Mouse (Mus musculus) cerebellum, postnatal 10 days (tissue): ENCODE results near the gene Sgms1.

Experiments
- DNase-seq, 2 experiments: peaks; one replicate each; pipeline ENCODE4 v3.0.0; 2021; ENCODE audit warnings: mixed read lengths in 2 of 2

Gene Sgms1

GRCm38 (mm10) chr19:32389001-32389871, at the start of gene Sgms1:
Sgms1 (minus strand) TSS chr19:32389714.
- DNase-seq: peak; percentile 97 to 98

DNA sequence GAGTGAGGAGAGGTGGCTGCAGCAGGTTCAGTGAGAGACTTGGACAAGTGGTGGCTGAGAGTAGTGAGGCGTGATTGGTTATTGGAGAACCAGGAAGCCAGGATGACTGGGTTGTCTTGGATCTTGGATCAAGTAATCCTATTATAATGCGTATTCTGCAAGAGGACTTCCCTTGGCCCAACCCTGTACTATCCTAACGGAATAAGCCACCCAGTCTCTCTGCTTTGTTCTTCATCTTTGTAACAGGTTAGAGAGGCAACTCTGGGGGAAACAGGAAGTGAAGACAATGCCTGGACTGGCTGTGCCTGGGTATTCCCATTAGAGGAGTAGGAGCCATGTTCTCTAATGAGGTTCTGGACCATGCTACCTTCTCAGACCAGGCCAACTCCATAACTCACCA, 36.3 kb upstream of the Sgms1 start:
- DNase-seq: no peak

DNA sequence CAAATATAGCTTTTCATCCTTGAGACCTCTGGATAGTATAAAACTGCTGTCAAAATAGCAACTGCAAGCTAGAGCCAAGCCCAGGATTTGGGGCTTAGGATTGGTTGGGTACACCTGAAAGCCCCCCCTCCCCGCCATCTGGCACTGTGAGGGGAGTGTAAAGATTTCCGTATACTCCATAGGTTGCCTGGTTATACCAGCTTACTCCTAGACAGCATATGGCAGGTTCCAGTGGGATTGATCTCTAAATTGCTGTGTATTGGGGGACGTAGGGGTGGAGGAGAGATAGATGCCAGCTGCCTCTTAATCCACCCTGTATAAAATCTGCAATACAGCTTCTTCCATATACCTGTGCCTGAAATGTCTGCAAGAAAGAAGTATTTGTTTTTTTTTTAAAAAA, 35.2 kb upstream of the Sgms1 start:
- no peak for DNase-seq

- DNase-seq: peak; percentile 16 to 20
Observed at GRCm38 (mm10) chr19:32419069-32419468, 29.6 kb upstream of the Sgms1 start.

DNA sequence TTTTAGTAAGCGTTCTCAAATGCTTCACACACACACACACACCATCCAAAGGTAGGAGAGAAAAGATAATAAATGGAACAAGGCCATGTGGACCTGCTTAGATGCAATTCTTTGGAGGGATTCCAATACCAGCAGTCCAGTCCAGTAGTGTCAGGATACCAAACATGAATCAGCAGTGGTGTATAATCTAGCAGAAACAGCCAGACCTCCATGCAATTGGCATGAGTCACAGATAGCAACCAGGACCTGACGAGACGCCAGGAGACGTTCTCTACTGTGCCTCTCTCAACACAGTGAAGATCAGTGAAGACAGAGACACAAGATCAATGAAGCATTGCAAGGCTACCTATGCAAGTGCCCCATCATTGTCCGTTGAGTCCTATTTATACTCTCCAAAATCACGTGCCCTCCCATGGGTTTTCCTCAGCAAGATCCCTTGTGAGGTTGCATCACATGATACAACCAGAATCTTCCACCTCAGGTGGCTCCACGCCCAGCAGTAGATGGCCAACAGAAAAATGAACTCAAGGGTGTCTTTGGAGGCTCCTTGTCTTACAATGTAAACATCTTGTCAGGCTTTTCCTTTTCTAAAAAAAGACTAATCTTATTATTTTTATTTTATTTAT, 27.3 kb upstream of the Sgms1 start:
- DNase-seq: peak; percentile 18 to 20

DNA sequence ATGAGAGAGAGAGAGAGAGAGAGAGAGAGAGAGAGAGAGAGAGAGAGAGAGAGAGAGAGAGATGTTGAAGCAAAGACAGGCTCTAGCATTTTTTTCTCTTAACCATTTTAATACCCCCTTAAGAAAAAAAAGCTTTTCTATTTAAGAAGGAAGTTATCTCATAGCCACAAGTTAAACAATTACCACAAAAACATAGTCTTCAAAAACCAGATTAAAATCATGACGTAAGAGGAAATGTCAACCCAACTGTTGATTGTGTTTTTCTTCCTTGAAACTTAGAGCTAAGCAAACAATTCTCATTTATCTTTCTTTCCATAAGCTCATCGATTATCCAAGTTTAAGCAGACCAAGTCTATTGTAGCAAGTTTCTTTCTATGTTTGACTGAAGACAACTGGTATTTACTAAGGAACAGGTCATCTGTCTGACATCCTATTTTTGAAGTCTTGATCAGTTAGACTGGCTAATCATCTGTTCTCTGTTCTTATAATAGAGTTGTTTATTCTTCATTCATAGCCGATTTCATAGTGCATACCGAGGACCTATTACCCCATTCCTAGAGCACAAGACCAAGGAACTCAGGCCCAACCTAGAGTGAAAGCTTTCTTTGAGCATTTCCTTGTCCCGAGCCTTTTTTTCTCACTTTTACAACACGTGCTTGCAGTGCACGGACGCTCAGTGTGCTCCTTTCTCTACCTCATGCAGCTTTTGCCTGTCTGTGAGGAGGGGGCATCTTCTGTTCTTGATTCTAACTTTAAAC, 20.3 kb upstream of the Sgms1 start:
- no peak for DNase-seq

GRCm38 (mm10) chr19:32406717-32407116, 17.2 kb upstream of the Sgms1 start:
- DNase-seq: no peak

DNA sequence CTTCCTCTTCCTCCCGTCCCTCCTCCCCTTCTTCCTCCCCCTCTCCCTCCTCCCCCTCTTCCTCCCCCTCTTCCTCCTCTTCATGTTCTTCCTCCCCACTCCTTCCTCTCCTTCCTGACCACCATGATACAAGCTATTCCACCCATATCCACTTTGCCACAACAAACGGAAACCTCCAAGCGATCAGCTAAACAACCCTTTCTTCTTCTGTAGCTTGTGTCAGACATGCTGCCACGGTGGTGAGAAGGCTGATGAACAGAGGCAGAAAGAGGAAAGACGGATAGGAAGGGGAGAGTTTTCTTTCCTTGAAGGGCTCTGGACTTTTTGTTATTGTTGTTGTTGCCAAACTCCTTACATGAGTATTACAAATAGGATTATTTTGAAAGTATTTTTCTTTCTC, 14.9 kb upstream of the Sgms1 start:
- no peak for DNase-seq

DNA sequence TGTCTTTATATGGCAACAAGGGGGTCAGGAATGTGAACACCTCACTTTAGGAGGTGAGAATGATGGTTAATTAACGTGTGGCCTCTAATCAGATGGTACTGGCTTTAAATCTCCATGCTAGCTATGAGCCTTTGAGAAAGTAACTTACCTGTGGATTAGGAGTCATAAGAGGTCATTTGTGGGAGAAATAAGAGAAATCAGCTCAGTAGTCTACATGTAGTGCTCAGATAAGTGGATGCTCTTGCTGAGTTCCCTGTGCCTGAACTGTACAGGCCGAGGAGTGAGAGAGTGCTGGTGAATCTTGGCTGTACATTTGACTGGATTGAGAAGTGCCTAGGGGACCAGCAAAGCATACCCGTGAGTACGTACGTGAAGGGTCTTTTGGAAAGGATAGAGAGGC, 14.3 kb upstream of the Sgms1 start:
- DNase-seq: no peak

- no peak for DNase-seq
Observed at GRCm38 (mm10) chr19:32398491-32398890, 9.0 kb upstream of the Sgms1 start.

DNA sequence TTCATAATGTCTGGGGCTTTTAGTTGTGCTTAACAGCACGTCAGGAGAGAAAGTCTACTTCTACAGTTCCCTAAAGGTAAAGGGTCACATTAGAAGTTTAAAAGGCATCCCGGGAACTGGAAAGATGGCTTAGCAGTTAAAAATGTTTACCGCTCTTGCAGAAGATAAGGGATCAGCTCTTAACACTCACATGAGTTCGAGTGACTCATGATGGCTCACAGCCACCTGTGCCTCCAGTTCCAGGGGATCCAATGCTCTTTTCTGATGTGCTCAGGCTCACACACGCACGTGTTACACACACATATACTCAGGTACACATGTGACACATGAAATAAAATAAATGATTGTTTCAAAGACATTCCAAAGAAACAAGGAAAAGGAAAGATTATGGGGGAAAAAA, 6.8 kb upstream of the Sgms1 start:
- DNase-seq: no peak

DNA sequence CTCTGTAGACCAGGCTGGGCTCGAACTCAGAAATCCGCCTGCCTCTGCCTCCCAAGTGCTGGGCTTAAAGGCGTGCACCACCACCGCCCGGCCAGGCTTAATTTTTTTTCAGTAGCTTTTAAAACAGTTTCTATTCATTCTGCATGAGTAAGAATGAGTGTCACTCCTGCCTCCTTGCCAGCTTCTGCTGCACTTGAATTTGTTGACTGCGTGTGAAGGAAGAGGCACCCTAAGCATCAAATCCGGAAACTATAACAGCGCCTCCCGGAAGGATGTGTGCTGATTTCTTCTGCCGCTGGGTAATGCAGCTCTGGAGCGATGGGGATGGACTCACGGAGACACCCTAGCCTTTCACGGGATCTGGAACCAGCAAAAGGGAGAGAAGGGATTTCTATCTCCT, 5.3 kb upstream of the Sgms1 start:
- DNase-seq: no peak

DNA sequence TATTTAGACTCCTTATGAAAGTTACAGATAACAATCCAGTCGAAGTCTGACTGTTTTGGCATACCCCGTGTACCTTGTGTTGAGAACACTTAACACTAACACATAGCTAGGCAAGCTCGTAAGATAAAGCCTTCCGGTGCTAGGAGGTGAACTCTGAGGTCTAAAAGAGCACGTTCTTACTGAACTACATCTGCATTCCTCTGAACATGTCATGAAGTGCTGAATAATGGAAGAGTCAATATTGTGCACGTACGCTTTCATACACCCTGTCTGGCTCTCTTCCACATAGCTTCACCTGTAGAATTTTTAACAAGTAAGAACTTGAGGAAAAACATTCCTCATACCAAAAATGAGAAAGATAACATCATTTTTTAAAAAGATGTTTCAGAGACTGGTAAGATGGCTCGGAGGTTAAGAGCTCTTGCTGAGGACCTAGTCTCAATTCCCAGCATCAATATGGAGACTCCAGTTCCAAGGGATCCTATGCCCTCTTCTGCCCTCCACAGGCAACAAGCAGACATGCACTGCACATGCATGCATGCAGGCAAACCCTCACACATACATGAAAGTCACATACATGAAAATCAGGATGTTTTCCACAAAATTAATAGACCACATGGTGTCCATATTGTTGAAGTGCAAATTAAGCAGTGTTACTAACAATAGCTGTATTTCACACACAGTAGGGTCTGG, 4.4 kb upstream of the Sgms1 start:
- no peak for DNase-seq

GRCm38 (mm10) chr19:32393092-32393745, 3.7 kb upstream of the Sgms1 start:
- DNase-seq: no peak

- no peak for DNase-seq
Observed at GRCm38 (mm10) chr19:32391441-32391840, 1.9 kb upstream of the Sgms1 start.

DNA sequence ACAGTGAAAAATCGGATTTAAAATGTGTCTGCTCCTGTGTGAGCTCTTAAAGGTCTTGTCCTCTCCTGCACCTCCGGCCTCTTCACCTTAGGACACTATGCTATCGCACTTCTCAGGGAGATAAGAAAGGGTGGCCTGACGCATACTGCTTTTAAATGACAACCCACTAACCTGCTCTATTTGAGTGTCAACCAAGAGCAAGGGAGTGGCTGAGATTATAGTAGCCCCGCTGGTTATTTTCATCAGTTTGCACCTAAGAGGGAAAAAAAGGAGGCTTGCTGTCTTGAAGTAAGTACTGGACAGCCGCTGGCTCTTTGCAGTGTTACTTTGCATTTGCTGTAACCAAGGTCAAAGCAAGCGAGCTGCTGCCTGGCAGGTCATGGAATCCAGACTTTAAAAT, 602 bp upstream of the Sgms1 start:
- DNase-seq: no peak

DNA sequence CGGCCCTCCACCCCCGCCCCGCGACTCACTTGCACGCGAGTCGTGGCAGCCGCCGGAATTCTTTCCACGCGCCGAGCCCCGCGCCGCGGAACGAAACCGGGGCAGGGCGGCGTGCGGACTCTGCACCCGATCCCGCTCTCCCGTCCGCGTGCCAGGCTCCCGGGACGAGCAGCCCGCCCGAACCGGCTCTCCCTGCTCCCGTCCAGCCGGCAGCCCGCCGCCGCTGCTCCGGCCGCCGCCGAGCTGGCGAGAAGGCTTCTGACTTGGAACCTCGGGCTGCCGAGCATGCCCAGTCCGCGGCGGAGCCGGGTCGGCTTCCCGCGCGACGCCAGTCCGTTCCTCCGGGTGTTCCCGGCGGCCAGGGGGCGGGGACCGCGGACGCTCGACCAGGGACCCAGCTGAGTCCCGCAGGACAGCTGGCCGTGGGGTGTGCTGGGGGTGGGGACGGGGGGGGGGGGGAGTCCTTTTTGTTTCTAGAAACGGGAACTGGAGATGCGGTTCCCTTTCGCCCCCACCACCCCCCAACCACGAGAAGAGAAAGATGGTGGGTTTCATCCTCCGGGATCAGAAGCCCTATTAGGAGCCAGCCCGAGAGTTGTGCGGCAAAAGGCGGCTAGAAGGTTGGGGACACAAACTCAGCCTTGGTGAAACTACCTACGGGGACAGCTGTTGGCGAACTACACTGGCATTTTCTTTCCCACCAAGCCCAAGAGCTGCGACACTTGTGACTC, 1.2 kb downstream of the Sgms1 start:
- peak; percentile 94 to 97 for DNase-seq

DNA sequence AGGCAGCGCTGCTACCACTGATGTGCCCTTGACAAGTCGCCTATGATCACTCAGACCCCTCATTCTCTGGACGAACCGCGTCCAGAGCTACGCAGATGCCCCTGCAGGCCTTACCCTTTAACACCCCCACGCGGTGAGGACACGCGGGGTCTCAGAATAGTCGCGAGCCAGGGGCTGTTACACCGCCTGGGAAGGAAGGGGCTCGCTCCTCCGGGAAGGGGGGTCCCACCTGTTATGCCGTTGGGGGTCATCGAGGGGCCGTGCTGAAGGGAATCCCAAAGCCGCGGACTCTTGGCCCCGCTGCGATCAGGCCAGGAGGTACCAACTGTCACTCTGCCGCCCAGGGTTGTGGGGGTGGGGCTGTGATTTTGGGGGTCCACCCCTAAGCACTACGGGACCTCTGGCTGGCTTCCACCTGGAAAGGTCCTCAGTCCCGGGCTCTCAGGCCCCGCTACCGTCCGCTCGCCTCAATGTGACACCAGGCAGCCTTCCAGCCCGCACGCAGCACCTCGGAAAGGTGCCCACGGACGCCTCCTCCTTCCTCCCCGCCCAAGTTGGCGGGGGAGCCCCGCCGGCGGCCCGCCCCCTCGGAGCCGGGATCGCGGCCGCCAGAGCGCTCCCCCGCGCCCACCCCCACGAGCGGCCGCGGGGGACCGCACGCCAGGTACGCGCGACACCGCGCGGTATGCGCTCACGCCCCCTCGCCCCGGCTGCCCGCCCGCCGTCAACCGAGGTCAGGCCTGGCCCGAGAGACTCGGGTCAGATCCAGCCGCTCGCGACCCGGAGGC, 1.9 kb downstream of the Sgms1 start:
- DNase-seq: peak; percentile 84

GRCm38 (mm10) chr19:32386556-32387402, 2.7 kb downstream of the Sgms1 start:
- DNase-seq: peak; percentile 74

DNA sequence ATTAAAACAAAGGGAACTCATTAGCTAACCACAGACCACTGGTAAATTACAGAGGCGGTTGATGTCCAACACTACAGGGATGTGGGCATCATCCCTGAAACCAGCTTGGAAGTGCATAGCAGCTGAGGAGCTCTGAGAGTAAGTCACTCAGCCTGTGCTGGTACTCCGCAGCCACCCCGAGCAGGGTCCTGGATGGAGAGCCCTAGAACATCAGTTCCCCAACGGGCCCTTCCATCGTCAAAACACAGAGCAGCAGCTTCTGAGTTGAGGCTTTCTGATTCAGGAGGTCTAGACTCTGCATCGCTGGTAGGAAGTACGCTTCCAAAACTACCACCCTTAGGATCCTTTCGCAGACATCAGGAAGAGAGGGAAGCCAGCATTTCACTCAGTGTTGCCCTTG, 5.8 kb downstream of the Sgms1 start:
- DNase-seq: no peak
